Mouse (Mus musculus) small intestine, adult 2 months (tissue): Measurements from ENCODE around the gene Cpeb2. TPM values are rescaled to one million over a fixed set of nuclear protein-coding genes. Genes with fewer than 3 reads are reported as not detected.

ENCODE experiments used
- H3K27ac ChIP-seq: fragments of 200-500 bp; 2 replicates; pipeline ENCODE4 v1.5.1; 2012; ENCODE audit warnings: low read depth, low read length, control low read depth, inconsistent platforms; ENCODE audit not compliant: insufficient read depth
- H3K27me3 ChIP-seq: fragments of 200-500 bp; 2 replicates; pipeline ENCODE4 v1.6.1; 2012; ENCODE audit warnings: mild to moderate bottlenecking, moderate library complexity, low read length, inconsistent platforms; ENCODE audit not compliant: control insufficient read depth, insufficient read depth
- H3K36me3 ChIP-seq: fragments of 200-500 bp; 2 replicates; pipeline ENCODE4 v1.6.1; 2012; ENCODE audit warnings: mild to moderate bottlenecking, low read length, control low read depth, inconsistent platforms; ENCODE audit not compliant: control insufficient read depth, insufficient read depth
- H3K4me1 ChIP-seq: fragments of 200-500 bp; 2 replicates; pipeline ENCODE4 v1.6.1; 2012; ENCODE audit warnings: low read length, inconsistent platforms, mixed read lengths; ENCODE audit not compliant: control insufficient read depth, insufficient read depth, insufficient read length
- H3K4me3 ChIP-seq: fragments of 200-500 bp; 2 replicates; pipeline ENCODE4 v1.5.1; 2012; ENCODE audit warnings: low read depth, mild to moderate bottlenecking, control low read depth, inconsistent platforms, low read length, moderate library complexity
- CTCF ChIP-seq: fragments of 200-500 bp; IDR thresholded peaks from 2 replicates; pipeline ENCODE4 v1.5.1; 2012; ENCODE audit warnings: low read depth, mild to moderate bottlenecking, control low read depth, inconsistent platforms, low read length, moderate library complexity, mixed read lengths; ENCODE audit not compliant: insufficient replicate concordance, insufficient read length; ENCODE audit errors: extremely low read depth
- POLR2A ChIP-seq: fragments of 200-500 bp; IDR thresholded peaks from 2 replicates; pipeline ENCODE4 v1.6.1; 2012; ENCODE audit warnings: low read depth, mild to moderate bottlenecking, control low read depth, inconsistent platforms, low read length, moderate library complexity
- WGBS: fragments of 180-500 bp; shearing (Covaris S2); methylation state at CpG from one replicate; pipeline ENCODE4 v1.1.7; 2018; 5-methylcytosine and 5-hydroxymethylcytosine counted together
- polyA plus RNA-seq: library from polyadenylated mRNA; depleted of rRNA; stranded (reverse); fragments of >200 nt; gene quantifications from 2 replicates; pipeline ENCODE4 v1.2.3, GENCODE M21; 2012; rRNA removed

Gene Cpeb2
- polyA plus RNA-seq: 24.5 and 54.3 TPM in 2 replicates

DNA sequence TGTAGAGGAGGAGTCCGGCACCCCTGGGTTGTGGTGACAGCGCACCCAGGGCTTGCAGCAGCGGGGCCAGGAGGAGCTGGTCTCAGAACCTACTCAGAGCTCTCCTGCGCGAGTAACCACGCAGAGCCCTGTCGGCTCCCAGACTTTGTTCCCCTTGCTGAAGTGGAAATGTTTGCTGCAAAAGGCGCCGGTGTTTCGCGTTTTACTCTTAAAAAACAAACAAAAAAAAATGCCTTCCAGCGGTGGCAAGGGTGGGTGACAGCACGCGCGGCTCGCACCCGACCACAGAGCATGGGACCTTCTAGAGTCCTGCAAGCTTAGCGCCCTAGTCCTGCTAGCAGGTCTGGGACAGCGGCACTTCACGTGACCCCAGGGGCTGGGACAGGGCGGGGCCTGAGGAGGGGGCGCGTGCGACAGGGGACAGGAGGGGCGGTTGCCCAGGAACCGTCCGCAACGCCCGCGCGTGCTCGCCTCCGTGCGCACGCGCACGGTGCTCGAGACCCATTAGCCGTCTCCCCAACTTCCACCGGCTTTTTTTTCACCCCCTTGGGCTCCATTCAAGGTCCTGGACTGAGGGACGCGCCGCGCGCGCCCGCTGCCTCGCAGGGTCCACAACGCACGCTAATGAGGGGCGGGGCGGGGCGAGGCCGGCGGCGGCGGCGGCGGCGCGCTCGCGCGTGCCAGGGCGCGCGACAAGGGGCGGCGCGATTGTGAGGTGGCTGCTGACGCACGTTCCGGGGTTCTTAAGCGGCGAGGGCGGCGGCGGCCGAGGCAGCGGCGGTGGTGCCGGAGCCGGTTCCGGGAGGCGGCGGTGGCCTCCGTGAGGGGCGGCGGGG lies at the start of gene Cpeb2:
Gene Cpeb2, plus strand, starts transcription at position 691 of the 836 bp plus-strand sequence.
- H3K36me3 ChIP-seq: peaks cover 2% of the 10 kb centered on the region; the same call in 1 of the 2 replicates
- under 1% methylated on average over 89 of the region's 89 CpGs for WGBS

DNA sequence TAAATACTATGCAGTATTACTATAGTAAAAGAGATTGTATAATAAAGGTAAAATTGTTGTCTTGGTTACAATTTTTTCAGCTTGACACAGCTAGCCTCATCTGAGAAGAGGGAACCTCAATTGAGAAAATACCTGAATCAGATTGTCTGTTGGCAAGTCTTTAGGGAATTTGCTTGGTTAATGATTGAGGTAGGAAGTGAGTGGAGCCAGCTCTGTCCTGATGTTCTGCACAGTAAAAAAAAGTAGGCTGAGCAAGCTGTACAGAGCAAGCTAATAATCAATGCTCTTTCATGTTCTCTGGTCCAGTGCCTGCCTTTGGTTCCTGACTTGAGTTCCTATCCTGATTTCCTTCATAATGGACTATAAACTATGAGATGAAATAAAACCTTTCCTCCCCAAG lies 49.4 kb upstream of the Cpeb2 start:
- Histone ChIP-seq H3K27me3 (no peaks in the 10 kb centered on the region), H3K4me1 (0 out of 2 replicates have a peak, but pooled peaks cover 2% of the 10 kb centered on the region), H3K36me3 (no peaks in the 10 kb centered on the region), H3K4me3 (no peak overlapping the region), H3K27ac (no peak overlapping the region)
- no peak for TF ChIP-seq POLR2A
- no peak for TF ChIP-seq CTCF

More for the DNA sequence above, at the start of gene Cpeb2:
- Histone ChIP-seq H3K4me1 (no peaks in the 10 kb centered on the region), H3K27me3 (no peaks in the 10 kb centered on the region), H3K27ac (peak within 1 kb of the TSS; percentile 97), H3K4me3 (peak within 1 kb of the TSS; percentile 87)
- TF ChIP-seq CTCF (no peak), POLR2A (peak; percentile 98)

GRCm38 (mm10) chr5:43184834-43185233 lies 48.1 kb upstream of the Cpeb2 start:
- H3K27me3 ChIP-seq: no peaks in the 10 kb centered on the region
- TF ChIP-seq POLR2A: no peak
- TF ChIP-seq CTCF: no peak
- H3K4me3 ChIP-seq: no peak overlapping the region
- 75% methylated on average over 3 of the region's 3 CpGs for WGBS
- H3K27ac ChIP-seq: no peak overlapping the region
- H3K4me1 ChIP-seq: 0 out of 2 replicates have a peak, but pooled peaks cover 2% of the 10 kb centered on the region
- no peaks in the 10 kb centered on the region for H3K36me3 ChIP-seq

GRCm38 (mm10) chr5:43185478-43185877 lies 47.5 kb upstream of the Cpeb2 start:
- Histone ChIP-seq H3K27me3 (no peaks in the 10 kb centered on the region), H3K27ac (no peak overlapping the region), H3K4me1 (0 out of 2 replicates have a peak, but pooled peaks cover 2% of the 10 kb centered on the region), H3K4me3 (no peak overlapping the region), H3K36me3 (no peaks in the 10 kb centered on the region)
- 79% methylated on average over 3 of the region's 3 CpGs for WGBS
- TF ChIP-seq POLR2A (no peak), CTCF (no peak)

DNA sequence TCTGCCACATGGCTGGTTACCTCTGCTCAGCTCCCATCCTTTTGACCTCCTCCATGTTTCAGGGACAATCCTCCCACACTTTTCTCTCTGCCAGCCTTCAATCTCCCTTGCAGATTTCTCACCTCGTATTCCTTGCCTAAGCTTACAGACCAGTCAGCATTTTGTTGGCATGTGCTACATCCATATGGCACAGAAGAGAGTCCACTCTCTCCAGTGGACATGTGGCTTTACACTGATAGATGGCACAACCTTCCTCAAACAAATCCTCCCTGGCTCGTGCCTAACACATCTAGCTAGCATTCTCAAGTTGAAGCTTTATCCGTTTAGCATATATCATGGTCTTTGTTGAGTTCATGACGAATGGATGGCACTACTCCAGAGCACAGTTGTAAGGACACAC lies 32.3 kb upstream of the Cpeb2 start:
- TF ChIP-seq CTCF: no peak
- no peak for TF ChIP-seq POLR2A
- 70% methylated on average over 4 of the region's 4 CpGs for WGBS

GRCm38 (mm10) chr5:43206495-43207053 lies 26.4 kb upstream of the Cpeb2 start:
- Histone ChIP-seq H3K36me3 (no peaks in the 10 kb centered on the region), H3K27ac (no peak overlapping the region), H3K4me3 (no peak overlapping the region), H3K4me1 (no peaks in the 10 kb centered on the region), H3K27me3 (no peaks in the 10 kb centered on the region)
- no peak for TF ChIP-seq POLR2A
- no peak for TF ChIP-seq CTCF
- 70% methylated on average over 6 of the region's 6 CpGs for WGBS

More for the DNA sequence above, 32.3 kb upstream of the Cpeb2 start:
- no peaks in the 10 kb centered on the region for H3K36me3 ChIP-seq
- no peaks in the 10 kb centered on the region for H3K4me1 ChIP-seq
- H3K27ac ChIP-seq: no peak overlapping the region
- no peaks in the 10 kb centered on the region for H3K27me3 ChIP-seq
- no peak overlapping the region for H3K4me3 ChIP-seq

- 10% methylated on average over 4 of the region's 4 CpGs for WGBS
- no peak overlapping the region for H3K4me3 ChIP-seq
- peaks cover 9% of the 10 kb centered on the region; the same call in 1 of the 2 replicates for H3K4me1 ChIP-seq
- peak overlapping the region; percentile 66; the same call in 1 of the 2 replicates for H3K27ac ChIP-seq
- H3K36me3 ChIP-seq: no peaks in the 10 kb centered on the region
- H3K27me3 ChIP-seq: no peaks in the 10 kb centered on the region
- TF ChIP-seq POLR2A (no peak), CTCF (no peak)
These were observed 15.5 kb upstream of the Cpeb2 start for GRCm38 (mm10) chr5:43217468-43217867.
